Mouse (Mus musculus) layer of hippocampus, adult 9-11 months (tissue): ENCODE measurements at regions not wholly inside any gene's neighbourhood (a gene's known extent, or its start where the extent isn't known, plus 50 kb on each side); places are given as distances from the start of the nearest gene placed in this dataset.

Experiments
- DNase-seq: peaks from one replicate; pipeline ENCODE4 v3.0.0; 2022

DNA sequence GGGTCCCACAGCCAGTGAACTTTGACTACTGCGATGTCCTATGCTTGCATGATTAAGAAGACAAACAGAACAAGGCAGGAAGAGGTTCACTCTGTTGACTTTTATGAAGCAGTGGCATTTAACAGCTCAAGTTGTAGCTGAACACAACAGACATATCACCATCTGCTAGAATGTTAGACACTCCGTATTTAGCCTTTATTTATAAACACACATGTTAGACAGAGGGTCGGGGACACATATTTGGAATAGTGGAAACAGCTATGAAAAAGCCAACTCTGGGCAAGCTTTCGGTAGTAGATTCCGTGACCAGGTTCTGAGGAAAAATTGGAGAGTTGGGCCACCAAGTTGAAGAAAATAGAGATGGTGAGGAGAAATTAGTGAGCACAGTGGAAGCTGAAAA lies 775.6 kb upstream of the Fam98a start:
- DNase-seq, result peak; percentile 3

DNA sequence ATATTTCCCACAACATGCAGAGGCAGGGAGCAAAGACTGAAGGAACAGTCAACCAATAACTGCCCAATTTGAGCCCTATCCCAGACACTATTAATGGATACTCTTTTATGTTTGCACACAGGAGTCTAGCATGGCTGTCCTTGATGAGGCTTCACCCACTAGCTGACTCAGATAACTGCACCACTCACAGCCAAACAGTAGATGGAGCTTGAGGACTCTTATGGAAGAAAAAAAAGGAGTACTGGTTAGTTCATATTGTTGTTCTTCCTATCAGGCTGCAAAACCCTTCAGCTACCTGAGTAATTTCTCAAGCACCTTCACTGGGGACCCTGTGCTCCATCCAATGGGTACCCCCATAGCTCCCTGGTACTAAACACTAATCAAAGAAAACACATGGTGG lies 742.9 kb upstream of the Fam98a start:
- DNase-seq, result peak; percentile 9
